8 mouse cellular contexts compared by ENCODE assay signal in genomic region chr11:114791891-114792411, GRCm38 (mm10). TPM values are rescaled to one million over a fixed set of nuclear protein-coding genes. Genes with fewer than 3 reads are reported as not detected.
DNase-seq lines count a peak whose midpoint lies in the region; ATAC-seq and TF ChIP-seq lines count a peak whose summit lies in the region.

No protein-coding gene starts in this region.

- TF ChIP-seq CTCF in kidney, postnatal 0 days (IDR thresholded peaks at IDR 0.05; ENCODE audit: low read depth): no peak
- no peak for TF ChIP-seq CTCF in cerebellum, adult 2 months (IDR thresholded peaks at IDR 0.05; ENCODE audit: borderline replicate concordance, insufficient read depth, low read depth, low read length)

- peak overlapping the region; percentile 73 for H3K4me2 ChIP-seq in kidney, postnatal 0 days (ENCODE audit: low read length)
- peak overlapping the region; percentile 89 for H3K4me2 ChIP-seq in limb, embryonic 12.5 days

- no peak for DNase-seq in kidney, postnatal 0 days (ENCODE audit: low spot score)
- DNase-seq in kidney, adult 11 months: no peak
- peak; percentile 78 to 81 for DNase-seq in cerebellum, adult 2 months
- DNase-seq in forelimb bud, embryonic 11.5 days (ENCODE audit: low read depth, low spot score): peak; percentile 28
- peak; percentile 67 for DNase-seq in retina, embryonic 14.5 days (ENCODE audit: low spot score)
- no peak for DNase-seq in spleen, postnatal 10 days (ENCODE audit: low spot score in 2 of 2)
- DNase-seq in c-Kit-positive CD71-positive TER-119-positive erythroid progenitor cells, embryonic 14.5 days (ENCODE audit: low spot score): no peak

- no peaks in the 10 kb centered on the region for H3K36me3 ChIP-seq in kidney, postnatal 0 days (ENCODE audit: insufficient read depth, low read length)
- H3K36me3 ChIP-seq in limb, embryonic 12.5 days: no peaks in the 10 kb centered on the region

- TF ChIP-seq POLR2A in cerebellum, adult 2 months (IDR thresholded peaks at IDR 0.05; ENCODE audit: borderline replicate concordance, insufficient read depth, low read length): peak; percentile 38; the same call in 1 of the 2 replicates

- H3K4me3 ChIP-seq in kidney, postnatal 0 days (replicated peaks; ENCODE audit: low read depth, low read length): peak overlapping the region; percentile 37
- peak overlapping the region; percentile 61 for H3K4me3 ChIP-seq in cerebellum, adult 2 months (replicated peaks; ENCODE audit: insufficient read depth, low read depth, low read length)
- H3K4me3 ChIP-seq in limb, embryonic 12.5 days (replicated peaks): peak overlapping the region; percentile 49

- WGBS in kidney, postnatal 0 days: 1% methylated on average over 59 of the region's 59 CpGs
- WGBS in cerebellum, adult 2 months: under 1% methylated on average over 59 of the region's 59 CpGs
- WGBS in limb, embryonic 12.5 days: under 1% methylated on average over 59 of the region's 59 CpGs

- H3K27ac ChIP-seq in kidney, postnatal 0 days: no peak overlapping the region
- H3K27ac ChIP-seq in cerebellum, adult 2 months (ENCODE audit: insufficient read depth, low read length): peak overlapping the region; percentile 93
- H3K27ac ChIP-seq in limb, embryonic 12.5 days: no peak overlapping the region

- peak overlapping the region; percentile 35 for H3K9ac ChIP-seq in kidney, postnatal 0 days (ENCODE audit: low read depth, low read length)
- peak overlapping the region; percentile 51 for H3K9ac ChIP-seq in limb, embryonic 12.5 days (replicated peaks)

- H3K4me1 ChIP-seq in kidney, postnatal 0 days (replicated peaks; ENCODE audit: insufficient read depth, low read length): peaks cover 30% of the 10 kb centered on the region
- H3K4me1 ChIP-seq in cerebellum, adult 2 months (ENCODE audit: control insufficient read depth, insufficient read depth, low read length): peaks cover 44% of the 10 kb centered on the region
- peaks cover 34% of the 10 kb centered on the region for H3K4me1 ChIP-seq in limb, embryonic 12.5 days (replicated peaks)

- ATAC-seq in kidney, postnatal 0 days (replicated peaks; ENCODE audit: low FRiP score, low read depth): no peak
- ATAC-seq in limb, embryonic 12.5 days (ENCODE audit: insufficient number of reproducible peaks, insufficient read depth, low FRiP score, low TSS enrichment, low read depth): no peak

- no peaks in the 10 kb centered on the region for H3K9me3 ChIP-seq in kidney, postnatal 0 days (replicated peaks; ENCODE audit: low read length)
- no peaks in the 10 kb centered on the region for H3K9me3 ChIP-seq in limb, embryonic 12.5 days

- H3K27me3 ChIP-seq in kidney, postnatal 0 days (ENCODE audit: insufficient read depth, low read length): peaks cover 53% of the 10 kb centered on the region
- H3K27me3 ChIP-seq in cerebellum, adult 2 months (ENCODE audit: control insufficient read depth, insufficient read depth, low read length): no peaks in the 10 kb centered on the region
- peaks cover 85% of the 10 kb centered on the region for H3K27me3 ChIP-seq in limb, embryonic 12.5 days

RNA-seq across cellular contexts. Expression of gene Btbd17, which starts 3.8 kb away (rescaled TPM):
- polyA plus RNA-seq in kidney, postnatal 0 days (2015; fragmentation: Nextera tagmentation; extraction: Ambion mirVana): 0.78 and 0.96 TPM in 2 replicates
- 78.3 and 81.3 TPM in 2 replicates for polyA plus RNA-seq in cerebellum, adult 2 months (2012; rRNA removed)
- polyA plus RNA-seq in limb, embryonic 12.5 days (2016; fragmentation: Nextera tagmentation; extraction: Ambion mirVana): 1.5 TPM in 2 replicates

RNA-seq across cellular contexts. Expression of gene Gpr142, which starts 6.8 kb away (rescaled TPM):
- polyA plus RNA-seq in kidney, postnatal 0 days (2015; fragmentation: Nextera tagmentation; extraction: Ambion mirVana): 0.13 TPM in 1 of 2 replicates, not detected in the other
- polyA plus RNA-seq in cerebellum, adult 2 months (2012; rRNA removed): 0.29 and 0.64 TPM in 2 replicates
- polyA plus RNA-seq in limb, embryonic 12.5 days (2016; fragmentation: Nextera tagmentation; extraction: Ambion mirVana): not detected in 2 replicates

RNA-seq across cellular contexts. Expression of gene Kif19a, which starts 26.8 kb away (rescaled TPM):
- polyA plus RNA-seq in kidney, postnatal 0 days (2015; fragmentation: Nextera tagmentation; extraction: Ambion mirVana): 0.06 and 0.11 TPM in 2 replicates
- 4.9 and 5.1 TPM in 2 replicates for polyA plus RNA-seq in cerebellum, adult 2 months (2012; rRNA removed)
- polyA plus RNA-seq in limb, embryonic 12.5 days (2016; fragmentation: Nextera tagmentation; extraction: Ambion mirVana): 0.06 TPM in 1 of 2 replicates, not detected in the other

RNA-seq across cellular contexts. Expression of gene Gprc5c, which starts 59.0 kb away (rescaled TPM):
- polyA plus RNA-seq in kidney, postnatal 0 days (2015; fragmentation: Nextera tagmentation; extraction: Ambion mirVana): 118 and 131 TPM in 2 replicates
- 62.9 and 71.8 TPM in 2 replicates for polyA plus RNA-seq in cerebellum, adult 2 months (2012; rRNA removed)
- polyA plus RNA-seq in limb, embryonic 12.5 days (2016; fragmentation: Nextera tagmentation; extraction: Ambion mirVana): 50.7 and 53.8 TPM in 2 replicates

Comparison
In these comparisons a context has a peak if more than half of its experiments do, and no peak if none do; other contexts are left out.
1. DNase-seq: peak in cerebellum, adult 2 months (2 of 2), forelimb bud, embryonic 11.5 days (single experiment) and retina, embryonic 14.5 days (single experiment); none in kidney, postnatal 0 days (single experiment), kidney, adult 11 months (single experiment), spleen, postnatal 10 days (0 of 2) and c-Kit-positive CD71-positive TER-119-positive erythroid progenitor cells, embryonic 14.5 days (single experiment).
2. RNA of gene Btbd17, which starts 3.8 kb away (polyA plus RNA-seq): 78.3 to 81.3 TPM in cerebellum, adult 2 months; 1.5 TPM in limb, embryonic 12.5 days and 0.78 to 0.96 TPM in kidney, postnatal 0 days; every median in the first group is over 10 times any median in the second.
3. Peak in every context shown above with its lines, with median percentiles within 50 percentile points of each other: H3K4me3 ChIP-seq.